Mouse (Mus musculus) embryo, embryonic 10 days (tissue): ENCODE results near the gene Cdh3.
"Not testable (repeated sequence)": the region's sequence is repeated elsewhere in the genome, so short reads cannot be mapped to it uniquely, and the experiment has no call there.

Experiments used
- DNase-seq: peaks from one replicate; pipeline ENCODE4 v3.0.0-alpha.2; 2015; ENCODE audit warnings: low spot score

The Cdh3 gene

GRCm38 (mm10) chr8:106571551-106572172 is 61.0 kb downstream of the Cdh3 start:
- no peak for DNase-seq

GRCm38 (mm10) chr8:106572175-106572574 is 61.5 kb downstream of the Cdh3 start:
- not testable (repeated sequence) for DNase-seq

GRCm38 (mm10) chr8:106573168-106573567 is 62.5 kb downstream of the Cdh3 start, which contains the start of gene Gm10073:
TSS of gene Gm10073 (minus strand) at chr8:106573461.
- not testable (repeated sequence) for DNase-seq

GRCm38 (mm10) chr8:106574283-106574682 is 63.6 kb downstream of the Cdh3 start:
- DNase-seq: no peak

- DNase-seq: no peak
Observed at GRCm38 (mm10) chr8:106576849-106577555, 66.3 kb downstream of the Cdh3 start.

GRCm38 (mm10) chr8:106579510-106579909 is 68.8 kb downstream of the Cdh3 start:
- no peak for DNase-seq

- no peak for DNase-seq
Observed at GRCm38 (mm10) chr8:106581344-106582088, 70.8 kb downstream of the Cdh3 start.

GRCm38 (mm10) chr8:106584942-106585670 is 74.4 kb downstream of the Cdh3 start:
- no peak for DNase-seq

- DNase-seq: no peak
Observed at GRCm38 (mm10) chr8:106585671-106586037, 75.0 kb downstream of the Cdh3 start.

- no peak for DNase-seq
Observed at GRCm38 (mm10) chr8:106586896-106587295, 76.2 kb downstream of the Cdh3 start.

GRCm38 (mm10) chr8:106588443-106589431 is 78.0 kb downstream of the Cdh3 start:
- no peak for DNase-seq

- no peak for DNase-seq
Observed at GRCm38 (mm10) chr8:106592458-106592857, 81.8 kb downstream of the Cdh3 start.

GRCm38 (mm10) chr8:106595623-106596022 is 84.9 kb downstream of the Cdh3 start:
- DNase-seq: not testable (repeated sequence)

- DNase-seq: no peak
Observed at GRCm38 (mm10) chr8:106597067-106597466, 86.4 kb downstream of the Cdh3 start.

GRCm38 (mm10) chr8:106599265-106599979 is 88.7 kb downstream of the Cdh3 start:
- no peak for DNase-seq

GRCm38 (mm10) chr8:106603131-106603819 is 92.6 kb downstream of the Cdh3 start, which contains the start of gene Cdh1:
TSS of gene Cdh1 (plus strand) at chr8:106603351.
- DNase-seq: peak; percentile 36

- no peak for DNase-seq
Observed at GRCm38 (mm10) chr8:106603933-106604332, 93.2 kb downstream of the Cdh3 start.

GRCm38 (mm10) chr8:106605657-106606056 is 95.0 kb downstream of the Cdh3 start:
- DNase-seq: no peak

GRCm38 (mm10) chr8:106606121-106606520 is 95.4 kb downstream of the Cdh3 start:
- no peak for DNase-seq
